Mouse (Mus musculus) MEL (cell line): ENCODE results near the gene Gas7. TPM values are rescaled to one million over a fixed set of nuclear protein-coding genes. Genes with fewer than 3 reads are reported as not detected.

Source experiments
- DNase-seq: peaks from one replicate; pipeline ENCODE4 v3.0.0; 2011; ENCODE audit warnings: low read depth, low spot score
- H3K27ac ChIP-seq: 2 replicates; pipeline ENCODE4 v1.5.1; 2012; ENCODE audit warnings: low read depth, mild to moderate bottlenecking, control low read depth, low read length, moderate library complexity; ENCODE audit not compliant: control insufficient read depth
- H3K27me3 ChIP-seq, 2 experiments: fragments of 150-350 bp in 1 of 2; sonication (generic) in 1 of 2; 2 replicates each; pipeline ENCODE4 v1.6.1; 2012; ENCODE audit warnings: low read length in 2 of 2, mild to moderate bottlenecking in 2 of 2, improper control_type of control experiment in 1 of 2, moderate library complexity in 1 of 2; ENCODE audit not compliant: insufficient read depth in 2 of 2, control insufficient read depth in 1 of 2
- H3K36me3 ChIP-seq, 2 experiments: 2 replicates each; pipeline ENCODE4 v1.6.1; 2012 to 2014; ENCODE audit warnings: low read length in 2 of 2, improper control_type of control experiment in 1 of 2, inconsistent platforms in 1 of 2, mild to moderate bottlenecking in 1 of 2; ENCODE audit not compliant: insufficient read depth in 2 of 2, control insufficient read depth in 1 of 2
- H3K4me1 ChIP-seq, 2 experiments: fragments of 150-350 bp in 1 of 2; sonication (generic) in 1 of 2; 2 replicates each; pipeline ENCODE4 v1.6.1; 2012; ENCODE audit warnings: low read length in 2 of 2, improper control_type of control experiment in 1 of 2, mild to moderate bottlenecking in 1 of 2; ENCODE audit not compliant: insufficient read depth in 2 of 2, control insufficient read depth in 1 of 2
- H3K4me3 ChIP-seq, 2 experiments: fragments of 150-350 bp in 1 of 2; sonication (generic) in 1 of 2; 2 replicates each; pipeline ENCODE4 v1.5.1; 2012; ENCODE audit warnings: low read depth in 2 of 2, low read length in 2 of 2, mild to moderate bottlenecking in 2 of 2, moderate library complexity in 2 of 2, control low read depth in 1 of 2, improper control_type of control experiment in 1 of 2; ENCODE audit not compliant: control insufficient read depth in 1 of 2, insufficient read depth in 1 of 2
- H3K79me2 ChIP-seq: 2 replicates; pipeline ENCODE4 v1.6.1; 2012; ENCODE audit warnings: mild to moderate bottlenecking, low read length, moderate library complexity; ENCODE audit not compliant: control insufficient read depth, poor library complexity, insufficient read depth
- H3K9ac ChIP-seq: 2 replicates; pipeline ENCODE4 v1.6.1; 2012; ENCODE audit warnings: low read depth, mild to moderate bottlenecking, control low read depth, low read length, moderate library complexity; ENCODE audit not compliant: control insufficient read depth, poor library complexity, severe bottlenecking
- H3K9me3 ChIP-seq: fragments of 150-350 bp; sonication (generic); replicated peaks from 2 replicates; pipeline ENCODE4 v1.6.1; 2012; ENCODE audit warnings: mild to moderate bottlenecking, low read length, improper control_type of control experiment, moderate library complexity; ENCODE audit not compliant: insufficient read depth
- CTCF ChIP-seq, 3 experiments: IDR thresholded peaks in 2 of 3; conservative IDR thresholded peaks in 1 of 3; 2 replicates each; pipeline ENCODE4 v1.5.1; 2011 to 2012; ENCODE audit warnings: low read length in 3 of 3, low read depth in 2 of 3, mild to moderate bottlenecking in 2 of 3, improper control_type of control experiment in 1 of 3, inconsistent platforms in 1 of 3, mixed read lengths in 1 of 3, moderate library complexity in 1 of 3; ENCODE audit not compliant: control insufficient read depth in 1 of 3, insufficient read depth in 1 of 3, poor library complexity in 1 of 3, severe bottlenecking in 1 of 3
- E2F4 ChIP-seq: IDR thresholded peaks from 2 replicates; pipeline ENCODE4 v1.6.1; 2011; ENCODE audit warnings: low read depth, low read length, improper control_type of control experiment, borderline replicate concordance
- ELF1 ChIP-seq: IDR thresholded peaks from 2 replicates; pipeline ENCODE4 v1.6.1; 2014; ENCODE audit warnings: low read depth, mild to moderate bottlenecking, inconsistent platforms, low read length, improper control_type of control experiment, moderate library complexity
- EP300 ChIP-seq, 2 experiments: IDR thresholded peaks; 2 replicates each; pipeline ENCODE4 v1.6.1; 2011; ENCODE audit warnings: improper control_type of control experiment in 2 of 2, low read length in 2 of 2, low read depth in 1 of 2, mild to moderate bottlenecking in 1 of 2
- GATA1 ChIP-seq: IDR thresholded peaks from 2 replicates; pipeline ENCODE4 v1.6.1; 2011; ENCODE audit warnings: low read depth, low read length, improper control_type of control experiment
- JUND ChIP-seq: IDR thresholded peaks from 2 replicates; pipeline ENCODE4 v1.6.1; 2011; ENCODE audit warnings: low read depth, mild to moderate bottlenecking, improper control_type of control experiment, low read length
- KAT2A ChIP-seq: conservative IDR thresholded peaks from 2 replicates; pipeline ENCODE4 v1.6.1; 2012; ENCODE audit warnings: low read depth, low read length, improper control_type of control experiment, inconsistent platforms
- MAFK ChIP-seq: IDR thresholded peaks from 2 replicates; pipeline ENCODE4 v1.6.1; 2011; ENCODE audit warnings: low read depth, mild to moderate bottlenecking, low read length, improper control_type of control experiment, borderline replicate concordance
- MAX ChIP-seq: IDR thresholded peaks from 2 replicates; pipeline ENCODE4 v1.6.1; 2011; ENCODE audit warnings: low read length, improper control_type of control experiment
- MEF2A ChIP-seq: IDR thresholded peaks from 2 replicates; pipeline ENCODE4 v1.6.1; 2014; ENCODE audit warnings: low read depth, mild to moderate bottlenecking, inconsistent platforms, low read length, improper control_type of control experiment; ENCODE audit not compliant: poor library complexity, insufficient replicate concordance, severe bottlenecking; ENCODE audit errors: extremely low read depth
- POLR2A ChIP-seq, 2 experiments: IDR thresholded peaks; 2 replicates each; pipeline ENCODE4 v1.6.1; 2011 to 2012; ENCODE audit warnings: low read length in 2 of 2, mild to moderate bottlenecking in 2 of 2, control low read depth in 1 of 2, improper control_type of control experiment in 1 of 2, low read depth in 1 of 2, moderate library complexity in 1 of 2; ENCODE audit not compliant: control insufficient read depth in 1 of 2, insufficient read depth in 1 of 2, poor library complexity in 1 of 2
- RAD21 ChIP-seq: IDR thresholded peaks from 2 replicates; pipeline ENCODE4 v1.6.1; 2011; ENCODE audit warnings: mild to moderate bottlenecking, low read depth, low read length, improper control_type of control experiment
- RCOR1 ChIP-seq: IDR thresholded peaks from 2 replicates; pipeline ENCODE4 v1.6.1; 2012; ENCODE audit warnings: low read depth, mild to moderate bottlenecking, inconsistent platforms, low read length, improper control_type of control experiment
- SIN3A ChIP-seq: IDR thresholded peaks from 2 replicates; pipeline ENCODE4 v1.6.1; 2012; ENCODE audit warnings: low read length, improper control_type of control experiment, inconsistent platforms
- SMC3 ChIP-seq: IDR thresholded peaks from 2 replicates; pipeline ENCODE4 v1.6.1; 2011; ENCODE audit warnings: low read depth, low read length, improper control_type of control experiment
- TAL1 ChIP-seq: IDR thresholded peaks from 2 replicates; pipeline ENCODE4 v1.6.1; 2012; ENCODE audit warnings: mild to moderate bottlenecking, inconsistent platforms, low read length, moderate library complexity, mixed read lengths
- TBP ChIP-seq: IDR thresholded peaks from 2 replicates; pipeline ENCODE4 v1.8.0; 2011; ENCODE audit warnings: low read depth, low read length, improper control_type of control experiment
- UBTF ChIP-seq: IDR thresholded peaks from 2 replicates; pipeline ENCODE4 v1.6.1; 2012; ENCODE audit warnings: low read depth, mild to moderate bottlenecking, inconsistent platforms, low read length, improper control_type of control experiment, moderate library complexity, borderline replicate concordance; ENCODE audit not compliant: insufficient read depth
- USF1 ChIP-seq: IDR thresholded peaks from 2 replicates; pipeline ENCODE4 v1.6.1; 2014; ENCODE audit warnings: low read depth, mild to moderate bottlenecking, inconsistent platforms, low read length, improper control_type of control experiment, moderate library complexity
- USF2 ChIP-seq, 2 experiments: IDR thresholded peaks; 2 replicates each; pipeline ENCODE4 v1.6.1; 2011 to 2012; ENCODE audit warnings: improper control_type of control experiment in 2 of 2, low read length in 2 of 2, borderline replicate concordance in 1 of 2, inconsistent platforms in 1 of 2, low read depth in 1 of 2, mild to moderate bottlenecking in 1 of 2; ENCODE audit not compliant: insufficient read depth in 1 of 2
- polyA plus RNA-seq, 2 experiments: library from polyadenylated mRNA; stranded (reverse) in 1 of 2; unstranded in 1 of 2; fragments of >175 nt in 1 of 2; fragments of >200 nt in 1 of 2; gene quantifications; 2 replicates each; pipeline versions ENCODE4 v1.2.1 to v1.2.4; 2012; ENCODE audit warnings: low replicate concordance in 2 of 2, low read depth in 1 of 2; ENCODE audit not compliant: insufficient read length in 2 of 2, insufficient read depth in 1 of 2, missing spikeins in 1 of 2
- total RNA-seq: library from RNA; depleted of rRNA; stranded (reverse); fragments of 300-350 nt; gene quantifications from 2 replicates; pipeline ENCODE4 v1.2.3, GENCODE M21; 2012

Gas7 gene
- total and polyA plus RNA-seq, 3 experiments = 0.04 TPM; not detected in 2

- H3K4me1 ChIP-seq = no peaks in the 10 kb centered on the region
- H3K36me3 ChIP-seq = no peaks in the 10 kb centered on the region
- H3K4me3 ChIP-seq = no peak overlapping the region
- H3K9me3 ChIP-seq = no peaks in the 10 kb centered on the region
- H3K79me2 ChIP-seq = no peaks in the 10 kb centered on the region
- TF ChIP-seq E2F4 = no peak
- no peak for TF ChIP-seq MEF2A
- TF ChIP-seq SIN3A = no peak
- no peak for TF ChIP-seq RAD21
- no peak for TF ChIP-seq GATA1
- TF ChIP-seq, all 39 proteins: peak for 0
- Histone ChIP-seq H3K27me3 (no peaks in the 10 kb centered on the region; a peak in 1 of 4 replicates), H3K9ac (no peak overlapping the region), H3K27ac (no peak overlapping the region)
- DNase-seq = no peak
These were observed 68.6 kb downstream of the Gas7 start for GRCm38 (mm10) chr11:67523806-67524205.

DNA sequence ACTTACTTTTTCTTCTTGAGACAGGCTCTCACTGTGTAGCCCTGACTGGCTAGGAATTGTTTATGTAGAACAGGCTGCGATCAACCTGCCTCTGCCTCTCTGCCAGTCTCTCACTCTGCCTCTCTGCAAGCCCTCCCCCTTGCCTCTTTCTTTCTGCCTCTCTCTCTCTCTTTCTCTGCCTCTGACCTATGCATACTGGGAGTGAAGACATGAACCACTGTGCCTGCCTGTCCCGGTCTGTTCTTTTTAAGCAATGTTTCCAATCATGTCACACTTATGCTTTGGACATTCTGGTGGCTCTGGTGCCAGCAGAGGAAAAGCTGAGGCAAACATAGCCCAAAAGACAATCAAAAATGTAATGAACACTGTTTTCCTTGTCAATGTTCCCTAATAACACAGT lies 69.5 kb downstream of the Gas7 start:
- Histone ChIP-seq H3K9ac (no peak overlapping the region), H3K79me2 (no peaks in the 10 kb centered on the region), H3K4me3 (no peak overlapping the region), H3K27ac (no peak overlapping the region), H3K9me3 (no peaks in the 10 kb centered on the region), H3K4me1 (no peaks in the 10 kb centered on the region), H3K27me3 (no peaks in the 10 kb centered on the region; a peak in 1 of 4 replicates), H3K36me3 (no peaks in the 10 kb centered on the region)
- no peak for DNase-seq
- no peak for TF ChIP-seq MEF2A
- TF ChIP-seq MAX = no peak
- no peak for TF ChIP-seq TBP
- no peak for TF ChIP-seq ELF1
- TF ChIP-seq POLR2A (IDR thresholded peaks at IDR 0.05; ENCODE audit: control insufficient read depth in 1 of 2, insufficient read depth in 1 of 2, low read depth in 1 of 2, low read length in 2 of 2, poor library complexity in 1 of 2) = no peak
- no peak for TF ChIP-seq RCOR1
- no peak for TF ChIP-seq USF2 (IDR thresholded peaks at IDR 0.05; ENCODE audit: borderline replicate concordance in 1 of 2, insufficient read depth in 1 of 2, low read depth in 1 of 2, low read length in 2 of 2)
- no peak for TF ChIP-seq MAFK
- no peak for TF ChIP-seq E2F4
- TF ChIP-seq UBTF = no peak
- no peak for TF ChIP-seq SMC3
- no peak for TF ChIP-seq KAT2A
- no peak for TF ChIP-seq TAL1
- TF ChIP-seq EP300 (IDR thresholded peaks at IDR 0.05; ENCODE audit: low read depth in 1 of 2, low read length in 2 of 2) = no peak
- no peak for TF ChIP-seq JUND
- TF ChIP-seq CTCF (IDR thresholded peaks at IDR 0.05 in 2 of 3, conservative IDR thresholded peaks at IDR 0.05 in 1 of 3; ENCODE audit: control insufficient read depth in 1 of 3, insufficient read depth in 1 of 3, low read depth in 2 of 3, low read length in 3 of 3, poor library complexity in 1 of 3, severe bottlenecking in 1 of 3) = no peak
- TF ChIP-seq USF1 = no peak
